30 mouse cellular contexts compared by ENCODE assay signal in the genomic region with DNA sequence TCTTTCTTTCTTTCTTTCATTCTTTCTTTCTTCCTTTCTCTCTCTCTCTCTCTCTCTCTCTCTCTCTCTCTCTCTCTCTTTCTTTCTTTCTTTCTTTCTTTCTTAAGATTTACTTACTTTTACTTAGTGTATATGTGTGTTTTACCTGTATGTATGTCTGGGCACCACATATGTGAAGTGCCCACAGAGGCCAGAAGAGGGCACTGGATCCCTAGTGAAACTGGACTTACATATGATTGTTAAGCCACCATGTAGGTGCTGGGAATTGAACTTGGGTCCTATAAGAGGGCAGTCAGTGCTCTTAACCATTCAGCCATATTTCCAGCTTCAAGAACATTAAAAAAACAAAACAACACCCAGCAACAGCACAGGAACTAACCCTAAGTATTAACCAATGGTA.
A peak's percentile ranks its signal among the peaks of the same experiment; 100 is the strongest.
DNase-seq lines count a peak whose midpoint lies in the region; ATAC-seq and TF ChIP-seq lines count a peak whose summit lies in the region.
"Had no signal": no experiment of that assay in that cellular context is flagged by ENCODE, and none has a peak within 500 bp of the region (broad histone marks: within the 10 kb centered on the region; RNA-seq: fewer than 3 reads in every experiment).

No protein-coding gene starts in this region.

- H3K4me2 ChIP-seq in lung, postnatal 0 days (replicated peaks; ENCODE audit: low read depth, low read length): no peak overlapping the region
- no peak overlapping the region for H3K4me2 ChIP-seq in hindbrain, embryonic 13.5 days
- H3K4me2 ChIP-seq: heart, embryonic 11.5 days; hindbrain, embryonic 12.5 days; liver, embryonic 11.5 days; midbrain, embryonic 15.5 days; neural tube, embryonic 13.5 days; stomach, embryonic 15.5 days had no signal

- H3K79me2 ChIP-seq in heart, adult 2 months (replicated peaks; ENCODE audit: control insufficient read depth, insufficient read depth, low read length): no peaks in the 10 kb centered on the region

- peaks cover 1% of the 10 kb centered on the region; the same call in 1 of the 2 replicates for H3K4me1 ChIP-seq in heart, adult 2 months (ENCODE audit: control insufficient read depth, insufficient read depth, low read length)
- H3K4me1 ChIP-seq in lung, postnatal 0 days (ENCODE audit: insufficient read depth, low read depth, low read length): no peaks in the 10 kb centered on the region
- no peaks in the 10 kb centered on the region for H3K4me1 ChIP-seq in hindbrain, embryonic 13.5 days (replicated peaks)
- H3K4me1 ChIP-seq: forebrain, embryonic 10.5 days; hindbrain, embryonic 12.5 days; limb, embryonic 10.5 days; megakaryocyte, embryonic 14.5 days; midbrain, embryonic 15.5 days; neural tube, embryonic 13.5 days; stomach, embryonic 15.5 days had no signal

- TF ChIP-seq CTCF in heart, adult 2 months (IDR thresholded peaks at IDR 0.05): peak; percentile 30
- TF ChIP-seq CTCF in lung, postnatal 0 days (IDR thresholded peaks at IDR 0.05): peak; percentile 19; the same call in 1 of the 2 replicates

- no peak overlapping the region for H3K27ac ChIP-seq in heart, adult 2 months
- H3K27ac ChIP-seq in lung, postnatal 0 days (ENCODE audit: low read length): no peak overlapping the region
- H3K27ac ChIP-seq in hindbrain, embryonic 13.5 days: no peak overlapping the region
- H3K27ac ChIP-seq: forebrain, embryonic 10.5 days; hindbrain, embryonic 12.5 days; limb, embryonic 10.5 days; midbrain, embryonic 15.5 days; neural tube, embryonic 13.5 days; stomach, embryonic 15.5 days had no signal

- no peak overlapping the region for H3K9ac ChIP-seq in heart, adult 2 months (ENCODE audit: low read depth, low read length)
- H3K9ac ChIP-seq in lung, postnatal 0 days (replicated peaks; ENCODE audit: low read depth): no peak overlapping the region
- H3K9ac ChIP-seq in hindbrain, embryonic 13.5 days: no peak overlapping the region
- H3K9ac ChIP-seq: hindbrain, embryonic 12.5 days; midbrain, embryonic 15.5 days; neural tube, embryonic 13.5 days; stomach, embryonic 15.5 days had no signal

- no peaks in the 10 kb centered on the region for H3K27me3 ChIP-seq in heart, adult 2 months (ENCODE audit: control insufficient read depth, insufficient read depth, low read length)
- H3K27me3 ChIP-seq in lung, postnatal 0 days (replicated peaks; ENCODE audit: insufficient read depth, low read length): no peaks in the 10 kb centered on the region
- H3K27me3 ChIP-seq in hindbrain, embryonic 13.5 days: no peaks in the 10 kb centered on the region
- H3K27me3 ChIP-seq: hindbrain, embryonic 12.5 days; midbrain, embryonic 15.5 days; neural tube, embryonic 13.5 days; stomach, embryonic 15.5 days had no signal

- intact Hi-C loops in heart, adult 2 months (cut with DNase I): no loop called here

- peaks cover 18% of the 10 kb centered on the region for H3K36me3 ChIP-seq in heart, adult 2 months (ENCODE audit: control insufficient read depth, insufficient read depth, low read length)
- H3K36me3 ChIP-seq in lung, postnatal 0 days (ENCODE audit: insufficient read depth, low read length): no peaks in the 10 kb centered on the region
- H3K36me3 ChIP-seq in hindbrain, embryonic 13.5 days: peaks cover 14% of the 10 kb centered on the region
- H3K36me3 ChIP-seq: forebrain, embryonic 10.5 days; hindbrain, embryonic 12.5 days; limb, embryonic 10.5 days; stomach, embryonic 15.5 days had no signal

- TF ChIP-seq POLR2A in heart, adult 2 months (IDR thresholded peaks at IDR 0.05; ENCODE audit: insufficient read depth, low read depth, low read length): no peak

- no peak overlapping the region for H3K4me3 ChIP-seq in heart, adult 2 months
- no peak overlapping the region for H3K4me3 ChIP-seq in lung, postnatal 0 days (ENCODE audit: low read depth, low read length)
- H3K4me3 ChIP-seq in hindbrain, embryonic 13.5 days: no peak overlapping the region
- H3K4me3 ChIP-seq: forebrain, embryonic 10.5 days; hindbrain, embryonic 12.5 days; limb, embryonic 10.5 days; megakaryocyte, embryonic 14.5 days; midbrain, embryonic 15.5 days; myocyte; neural tube, embryonic 13.5 days; stomach, embryonic 15.5 days had no signal

- no peak for TF ChIP-seq EP300 in heart, adult 2 months (IDR thresholded peaks at IDR 0.05; ENCODE audit: insufficient read depth, low read depth, low read length)
- no peak for TF ChIP-seq EP300 in lung, postnatal 0 days (IDR thresholded peaks at IDR 0.05)

- no peak for ATAC-seq in lung, postnatal 0 days
- ATAC-seq in hindbrain, embryonic 13.5 days (ENCODE audit: low FRiP score): no peak
- ATAC-seq: forebrain, embryonic 16.5 days; midbrain, embryonic 15.5 days had no signal

- H3K9me3 ChIP-seq in lung, postnatal 0 days (ENCODE audit: low read length): no peaks in the 10 kb centered on the region
- no peaks in the 10 kb centered on the region for H3K9me3 ChIP-seq in hindbrain, embryonic 13.5 days
- H3K9me3 ChIP-seq: forebrain, embryonic 10.5 days; limb, embryonic 10.5 days; midbrain, embryonic 15.5 days; stomach, embryonic 15.5 days had no signal

- DNase-seq in heart, adult 2 months: no peak
- no peak for DNase-seq in heart, adult 18-20 months
- DNase-seq in lung, postnatal 0 days (ENCODE audit: low spot score): no peak
- DNase-seq in lung, postnatal 25 days (ENCODE audit: low spot score): no peak
- DNase-seq in NIH3T3 (ENCODE audit: low read depth): peak; percentile 19
- no peak for DNase-seq in embryo, embryonic 10.5 days (ENCODE audit: low spot score)
- DNase-seq in embryo, embryonic 10 days (ENCODE audit: low spot score): no peak
- DNase-seq: adrenal gland, postnatal 25 days; cerebellum, adult 9-10 months; heart, postnatal 10 days; kidney, adult 8-10 months; kidney, postnatal 14 days; lung, adult 2 months; lung, postnatal 36 days; retina, postnatal 1 day; right cerebral cortex, postnatal 25 days; thymus, adult 18-20 months; thymus, postnatal 4 days had no signal
